Mouse (Mus musculus) C3H10T1/2 (cell line): Measurements from ENCODE around the gene Olfr786. TPM values are rescaled to one million over a fixed set of nuclear protein-coding genes. Genes with fewer than 3 reads are reported as not detected.

Source experiments
- polyA plus RNA-seq, 2 experiments: library from polyadenylated mRNA; unstranded; fragments of >200 nt; fragmentation: generic; extraction: Trizol; gene quantifications; one replicate each; pipeline ENCODE4 v1.2.1; 2012; ENCODE audit warnings: missing spikeins in 2 of 2

Gene Olfr786
- not detected for polyA plus RNA-seq

DNA sequence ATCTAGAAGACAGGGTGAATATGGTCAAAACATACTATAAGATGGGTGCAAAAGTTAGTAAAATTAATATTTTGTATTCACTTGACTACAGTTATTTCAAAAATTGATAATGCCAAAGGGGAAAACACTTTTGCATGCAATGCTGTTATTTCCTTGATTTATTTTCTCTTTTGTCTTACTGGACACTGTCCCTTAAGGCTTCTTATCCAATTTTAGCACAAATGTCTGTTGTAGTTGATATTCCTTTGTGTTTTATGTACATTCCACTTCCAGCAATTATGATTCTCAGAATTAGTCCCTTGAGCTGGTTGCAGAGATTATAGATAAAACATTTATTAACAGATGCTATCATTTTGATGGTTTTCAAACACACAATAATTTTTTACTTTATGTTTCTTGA lies at the start of gene Olfr786:
Gene Olfr786, plus strand, starts transcription at position 301 of the 400 bp plus-strand sequence.

DNA sequence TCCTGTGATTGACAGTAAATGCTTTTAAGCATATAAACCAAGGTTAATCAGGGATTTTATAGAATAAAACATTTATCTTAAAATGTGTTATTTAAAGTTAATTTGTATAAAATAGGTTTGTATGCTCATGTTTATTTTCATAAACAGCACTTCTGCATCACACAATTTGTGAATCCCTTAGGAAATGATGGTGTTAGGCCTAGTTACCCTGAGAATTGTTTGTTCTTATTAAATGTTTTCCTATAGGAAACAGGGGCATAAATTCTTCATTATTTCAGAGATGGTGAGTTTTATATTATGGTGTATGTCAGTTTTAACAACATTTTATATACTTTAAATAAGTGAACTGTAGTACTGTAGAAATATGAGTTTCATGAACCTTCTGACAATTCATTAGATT lies 43.3 kb upstream of the Olfr786 start, which contains the start of gene Olfr784:
Gene Olfr784, plus strand, starts transcription at position 301 of the 400 bp plus-strand sequence.

DNA sequence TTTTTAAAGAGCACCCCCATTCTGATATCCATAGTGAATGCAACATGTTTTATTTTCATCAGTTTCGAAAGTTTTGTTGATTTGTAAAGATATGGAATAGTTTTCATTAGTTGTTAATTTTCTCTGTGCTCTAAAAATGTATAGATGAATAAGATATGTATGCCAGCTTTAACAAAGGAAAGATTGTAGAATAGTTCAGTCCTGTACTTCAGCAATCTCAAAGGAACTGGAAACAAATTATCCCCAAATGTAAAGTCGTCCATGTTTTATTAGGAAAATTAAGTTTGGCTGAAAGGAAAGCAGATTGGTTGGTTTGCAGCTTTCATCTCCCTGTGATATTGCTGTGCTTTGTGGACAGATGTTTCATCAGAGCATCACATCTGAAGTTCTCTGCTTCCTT lies 22.0 kb upstream of the Olfr786 start, which contains the start of gene Olfr785:
Gene Olfr785, plus strand, starts transcription at position 301 of the 400 bp plus-strand sequence.

DNA sequence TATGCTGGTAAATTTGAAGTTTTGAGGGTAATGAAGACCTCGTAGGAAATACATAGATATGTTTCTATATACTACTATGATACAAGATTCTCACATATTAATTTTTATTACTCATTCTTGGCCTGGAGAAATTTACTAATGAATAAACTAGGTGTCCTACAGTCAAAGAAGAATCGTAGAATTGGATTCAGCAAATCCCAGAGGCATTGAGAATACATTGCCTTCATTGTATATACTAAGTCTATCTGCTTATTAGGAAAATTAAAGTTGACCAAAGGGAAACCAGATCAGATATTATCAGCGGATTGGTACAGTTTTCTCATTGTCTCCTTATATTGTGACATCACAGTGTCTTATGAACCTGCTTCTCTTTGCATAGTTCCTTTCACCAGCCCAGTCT lies 34.5 kb downstream of the Olfr786 start, which contains the start of gene Olfr787:
Gene Olfr787, plus strand, starts transcription at position 301 of the 400 bp plus-strand sequence.

DNA sequence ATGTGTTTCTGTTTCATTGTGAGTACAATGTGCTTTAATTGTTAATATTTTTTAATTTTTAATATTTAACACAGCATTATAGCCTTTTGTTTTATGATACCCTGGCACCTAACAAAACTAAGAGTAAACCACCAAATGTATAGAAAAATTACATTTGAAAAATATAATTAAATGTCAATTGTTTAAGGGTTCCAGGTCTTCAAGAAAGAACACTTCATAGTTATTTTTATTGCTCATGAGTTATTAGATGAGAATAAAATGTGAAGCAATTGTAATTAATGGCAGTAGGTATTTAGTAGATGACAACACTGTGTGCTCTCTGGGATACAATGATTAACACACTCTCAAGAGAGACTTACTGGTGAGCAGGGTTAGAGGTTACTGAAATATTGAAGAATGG lies 43.6 kb downstream of the Olfr786 start, which contains the start of gene Olfr788:
Gene Olfr788, plus strand, starts transcription at position 301 of the 400 bp plus-strand sequence.

DNA sequence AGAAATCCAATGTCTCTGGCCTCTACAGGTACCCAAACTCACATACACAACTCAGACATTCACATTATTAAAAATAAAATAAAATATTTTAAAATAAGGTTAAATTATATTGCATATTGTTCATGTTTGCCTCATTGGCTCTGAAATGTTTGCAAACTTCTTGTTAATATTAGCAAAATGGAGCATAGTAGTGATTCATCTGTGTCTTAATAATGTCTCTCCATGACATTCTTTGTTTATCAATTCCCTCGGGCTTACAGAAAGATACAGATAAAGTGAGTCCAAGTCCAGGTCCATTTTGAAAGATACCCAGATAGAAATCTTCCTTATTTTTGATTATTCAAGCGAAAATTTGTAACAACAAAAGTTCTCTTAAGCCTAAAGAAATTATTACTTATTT lies 57.3 kb downstream of the Olfr786 start, which contains the start of gene Olfr789:
Gene Olfr789, plus strand, starts transcription at position 301 of the 400 bp plus-strand sequence.

Other genes starting within 250 kb of the Olfr786 start
- not detected for gene Olfr772, start 249.4 kb upstream of the Olfr786 start, polyA plus RNA-seq
- gene Olfr773, start 239.9 kb upstream of the Olfr786 start, polyA plus RNA-seq, result not detected
- not detected for gene Olfr774, start 191.1 kb upstream of the Olfr786 start, polyA plus RNA-seq
- not detected for gene Olfr775, start 178.9 kb upstream of the Olfr786 start, polyA plus RNA-seq
- not detected for gene Olfr776, start 168.2 kb upstream of the Olfr786 start, polyA plus RNA-seq
- gene Olfr777, start 155.8 kb upstream of the Olfr786 start, polyA plus RNA-seq, result not detected
- not detected for gene Olfr780, start 109.2 kb upstream of the Olfr786 start, polyA plus RNA-seq
- gene Olfr781, start 98.5 kb upstream of the Olfr786 start, polyA plus RNA-seq, result not detected
- not detected for gene Olfr782, start 78.5 kb upstream of the Olfr786 start, polyA plus RNA-seq
- gene Olfr784, start 43.2 kb upstream of the Olfr786 start, polyA plus RNA-seq, result under 1 TPM in 1 of 2 experiments, not detected in 1; 0.02 TPM
- gene Olfr785, start 21.9 kb upstream of the Olfr786 start, polyA plus RNA-seq, result not detected
- gene Olfr787, start 34.6 kb downstream of the Olfr786 start, polyA plus RNA-seq, result not detected
- gene Olfr788, start 43.7 kb downstream of the Olfr786 start, polyA plus RNA-seq, result not detected
- gene Olfr789, start 57.4 kb downstream of the Olfr786 start, polyA plus RNA-seq, result not detected
- gene Olfr790, start 71.2 kb downstream of the Olfr786 start, polyA plus RNA-seq, result not detected
- not detected for gene Olfr791, start 94.5 kb downstream of the Olfr786 start, polyA plus RNA-seq
- not detected for gene Olfr792, start 111.9 kb downstream of the Olfr786 start, polyA plus RNA-seq
- gene Olfr794, start 140.3 kb downstream of the Olfr786 start, polyA plus RNA-seq, result not detected
- not detected for gene Olfr796, start 185.3 kb downstream of the Olfr786 start, polyA plus RNA-seq
- gene Olfr798, start 200.6 kb downstream of the Olfr786 start, polyA plus RNA-seq, result not detected
- gene Olfr799, start 210.2 kb downstream of the Olfr786 start, polyA plus RNA-seq, result not detected
- gene Olfr800, start 230.4 kb downstream of the Olfr786 start, polyA plus RNA-seq, result not detected
- gene Olfr801, start 246.6 kb downstream of the Olfr786 start, polyA plus RNA-seq, result not detected